Mouse (Mus musculus) kidney, postnatal 0 days (tissue): ENCODE data around the gene Sgf29. TPM values are rescaled to one million over a fixed set of nuclear protein-coding genes. Genes with fewer than 3 reads are reported as not detected.

Experiments
- ATAC-seq: fragments of 200-750 bp; cut with Nextera tagmentation; replicated peaks from 2 replicates; pipeline ENCODE4 v1.8.0; 2017; ENCODE audit warnings: low read depth, moderate number of reproducible peaks, moderate TSS enrichment, moderate library complexity; ENCODE audit not compliant: low FRiP score
- DNase-seq: peaks from one replicate; pipeline ENCODE4 v3.0.0-alpha.2; 2016; ENCODE audit warnings: low spot score
- H3K27ac ChIP-seq: fragments of 300-500 bp; sonication (generic); 2 replicates; pipeline ENCODE4 v1.5.1; 2014; ENCODE audit warnings: mild to moderate bottlenecking
- H3K27me3 ChIP-seq: fragments of 300-500 bp; sonication (generic); 2 replicates; pipeline ENCODE4 v1.6.1; 2014; ENCODE audit warnings: low read length, mixed read lengths; ENCODE audit not compliant: insufficient read depth
- H3K36me3 ChIP-seq: fragments of 300-500 bp; sonication (generic); 2 replicates; pipeline ENCODE4 v1.6.1; 2014; ENCODE audit warnings: low read length, mixed read lengths; ENCODE audit not compliant: insufficient read depth
- H3K4me1 ChIP-seq: fragments of 300-500 bp; sonication (generic); replicated peaks from 2 replicates; pipeline ENCODE4 v1.6.1; 2014; ENCODE audit warnings: antibody characterized with exemption, low read length, mixed read lengths; ENCODE audit not compliant: insufficient read depth
- H3K4me2 ChIP-seq: fragments of 300-500 bp; sonication (generic); 2 replicates; pipeline ENCODE4 v1.6.1; 2014; ENCODE audit warnings: mild to moderate bottlenecking, low read length, moderate library complexity, mixed read lengths
- H3K4me3 ChIP-seq: fragments of 300-500 bp; sonication (generic); replicated peaks from 2 replicates; pipeline ENCODE4 v1.5.1; 2014; ENCODE audit warnings: low read depth, low read length
- H3K9ac ChIP-seq: fragments of 300-500 bp; sonication (generic); 2 replicates; pipeline ENCODE4 v1.6.1; 2014; ENCODE audit warnings: low read depth, low read length
- H3K9me3 ChIP-seq: fragments of 300-500 bp; sonication (generic); replicated peaks from 2 replicates; pipeline ENCODE4 v1.6.1; 2016; ENCODE audit warnings: low read length, inconsistent platforms, mixed read lengths
- CTCF ChIP-seq: IDR thresholded peaks from 2 replicates; pipeline ENCODE4 v1.5.1; 2016; ENCODE audit warnings: antibody characterized with exemption, low read depth, mild to moderate bottlenecking, moderate library complexity
- WGBS: fragments of 180-500 bp; shearing (Covaris S2); extraction: QIAGEN DNeasy Blood & Tissue Kit; methylation state at CpG from one replicate; pipeline ENCODE4 v1.1.7; 2014; 5-methylcytosine and 5-hydroxymethylcytosine counted together
- polyA plus RNA-seq: library from polyadenylated mRNA; unstranded; fragments of >200 nt; fragmentation: Nextera tagmentation; extraction: Ambion mirVana; gene quantifications from 2 replicates; pipeline ENCODE4 v1.2.1, GENCODE M21; 2015

Gene Sgf29
- polyA plus RNA-seq, 1 experiment from 2014 or later: 38.6 TPM

DNA sequence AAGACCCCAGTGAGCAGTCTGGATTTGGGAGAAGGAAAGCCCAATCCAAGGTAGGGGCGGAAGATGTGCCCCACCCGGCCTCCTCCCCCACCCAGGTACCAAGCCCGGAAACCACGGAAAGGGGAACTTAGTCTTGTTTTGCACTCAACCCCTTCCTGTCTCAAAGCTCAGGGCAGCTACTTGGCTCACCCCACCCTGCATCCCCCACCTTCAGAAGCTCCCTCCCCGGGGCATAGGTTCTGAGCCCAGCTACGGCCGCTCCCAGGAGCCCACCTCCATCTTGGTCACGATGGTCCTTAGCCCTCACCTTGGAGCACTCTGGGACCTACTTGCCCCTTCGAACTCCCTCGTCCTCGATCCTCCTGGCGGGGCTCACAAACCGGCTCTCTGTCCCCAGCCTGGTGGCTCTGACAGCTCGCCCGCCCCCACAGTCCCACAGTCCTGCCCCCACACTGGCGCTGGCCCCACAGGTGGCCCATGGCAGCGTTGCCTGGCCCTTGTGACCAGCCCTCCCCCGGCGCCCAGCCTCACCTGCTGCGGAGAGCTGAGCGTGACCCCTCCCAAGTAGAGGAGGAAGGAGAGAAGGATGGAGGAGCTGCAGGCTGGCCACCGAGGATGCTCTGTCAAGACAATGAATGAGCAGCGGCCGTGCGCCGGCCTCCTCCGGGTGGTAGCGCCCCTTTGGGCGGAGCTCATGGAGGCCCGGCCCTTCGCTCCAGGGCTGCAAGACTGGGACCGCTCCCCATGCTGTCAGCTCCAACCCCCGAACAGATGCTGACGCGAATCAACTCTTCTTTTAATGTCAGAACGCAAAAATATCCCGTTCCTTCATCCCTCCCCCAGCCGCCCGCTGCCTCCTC lies 55.2 kb downstream of the Sgf29 start:
- DNase-seq (peak; percentile 72), ATAC-seq (peak; percentile 25; the same call in 1 of the 2 replicates)
- Histone ChIP-seq H3K4me1 (peaks cover 9% of the 10 kb centered on the region), H3K9ac (peak overlapping the region; percentile 32; the same call in 1 of the 2 replicates), H3K4me3 (peak overlapping the region; percentile 35), H3K4me2 (peak overlapping the region; percentile 67), H3K36me3 (no peaks in the 10 kb centered on the region), H3K27me3 (no peaks in the 10 kb centered on the region; the same call in 1 of the 2 replicates), H3K27ac (no peak overlapping the region), H3K9me3 (no peaks in the 10 kb centered on the region)
- WGBS: 2% methylated on average over 39 of the region's 39 CpGs
- 0 out of 2 replicates have a peak, but pooled peaks have one; percentile 15 for TF ChIP-seq CTCF

DNA sequence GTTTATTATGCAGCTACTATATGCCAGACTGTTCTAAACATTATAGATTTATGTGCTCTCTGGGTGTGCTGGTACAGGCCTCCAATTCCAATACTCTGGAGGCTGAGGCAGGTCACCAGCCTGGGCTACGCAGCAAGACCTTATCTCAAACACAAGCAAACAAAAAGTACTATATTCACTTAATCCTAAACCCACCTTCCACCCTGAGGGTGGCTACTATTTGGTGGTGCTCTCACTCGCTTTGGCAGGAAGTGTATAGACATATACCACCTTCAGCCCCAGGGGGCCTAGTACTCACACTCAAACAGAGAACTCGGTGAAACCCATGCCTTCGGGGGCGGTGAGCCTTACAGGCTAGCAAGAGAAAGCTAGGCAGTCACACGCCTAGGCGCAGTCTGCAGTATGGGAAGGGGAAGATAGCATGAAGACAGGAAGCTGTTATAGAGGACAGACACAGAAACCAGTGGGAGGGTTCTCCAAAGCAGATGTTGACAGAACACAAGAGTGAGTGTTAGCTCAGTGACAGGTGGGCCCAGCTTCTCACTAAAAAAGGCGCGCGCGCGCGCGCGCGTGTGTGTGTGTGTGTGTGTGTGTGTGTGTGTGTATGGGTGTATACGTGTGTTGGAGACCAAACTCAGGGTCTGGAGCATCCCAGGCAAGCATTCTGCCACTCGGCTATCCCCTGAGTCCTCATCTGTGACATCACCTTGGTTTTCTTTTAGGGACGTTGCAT lies 58.5 kb downstream of the Sgf29 start, which contains the start of gene Coro1a:
TSS of gene Coro1a (minus strand) at position 346 of the 733 bp plus-strand sequence.
- DNase-seq (no peak), ATAC-seq (no peak)
- TF ChIP-seq CTCF: no peak
- Histone ChIP-seq H3K36me3 (no peaks in the 10 kb centered on the region), H3K9ac (no peak within 1 kb of the TSS), H3K4me3 (no peak within 1 kb of the TSS), H3K9me3 (no peaks in the 10 kb centered on the region), H3K27me3 (no peaks in the 10 kb centered on the region; the same call in 1 of the 2 replicates), H3K27ac (no peak within 1 kb of the TSS), H3K4me1 (peaks cover 5% of the 10 kb centered on the region), H3K4me2 (no peak within 1 kb of the TSS)
- 89% methylated on average over 19 of the region's 19 CpGs for WGBS

DNA sequence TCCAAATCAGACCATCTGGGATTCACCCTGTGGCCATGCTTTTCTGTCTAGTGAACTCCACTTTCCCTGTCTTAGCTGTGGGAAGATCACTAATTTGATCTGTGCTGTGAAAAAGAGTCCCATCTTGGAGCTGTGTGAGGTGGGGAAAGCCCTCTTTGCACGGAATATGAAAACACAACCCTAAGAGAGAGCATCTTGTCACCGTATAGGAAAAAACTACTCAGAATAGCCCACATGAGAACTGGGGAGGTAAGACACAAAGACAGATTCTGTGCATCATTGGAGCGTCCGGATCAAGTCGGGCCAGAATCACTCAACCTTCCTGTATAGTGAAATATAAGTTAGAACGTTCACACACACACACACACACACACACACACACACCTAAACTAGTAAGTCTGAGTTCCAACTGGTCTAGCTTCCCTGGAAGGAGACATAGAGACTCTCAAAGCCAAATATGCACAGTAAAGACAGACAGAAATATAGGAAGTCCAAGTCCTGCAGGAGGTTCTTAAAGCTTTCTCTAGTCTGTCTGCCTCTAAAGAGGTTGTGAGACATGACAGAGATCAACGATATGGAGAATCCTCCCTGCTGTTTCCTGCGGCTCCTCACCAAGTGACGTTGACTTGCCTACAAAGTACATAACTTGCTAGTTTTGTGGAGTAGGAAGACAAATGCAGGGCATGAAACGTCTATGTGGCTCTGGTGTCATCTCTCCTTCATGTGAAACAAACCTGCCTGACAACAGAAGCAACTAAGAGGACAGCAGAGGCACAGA lies 59.3 kb downstream of the Sgf29 start:
- Histone ChIP-seq H3K4me2 (no peak overlapping the region), H3K27me3 (no peaks in the 10 kb centered on the region; the same call in 1 of the 2 replicates), H3K9ac (no peak overlapping the region), H3K9me3 (no peaks in the 10 kb centered on the region), H3K36me3 (no peaks in the 10 kb centered on the region), H3K4me3 (no peak overlapping the region), H3K4me1 (peaks cover 5% of the 10 kb centered on the region), H3K27ac (no peak overlapping the region)
- DNase-seq (no peak), ATAC-seq (no peak)
- TF ChIP-seq CTCF: no peak
- 84% methylated on average over 10 of the region's 10 CpGs for WGBS

DNA sequence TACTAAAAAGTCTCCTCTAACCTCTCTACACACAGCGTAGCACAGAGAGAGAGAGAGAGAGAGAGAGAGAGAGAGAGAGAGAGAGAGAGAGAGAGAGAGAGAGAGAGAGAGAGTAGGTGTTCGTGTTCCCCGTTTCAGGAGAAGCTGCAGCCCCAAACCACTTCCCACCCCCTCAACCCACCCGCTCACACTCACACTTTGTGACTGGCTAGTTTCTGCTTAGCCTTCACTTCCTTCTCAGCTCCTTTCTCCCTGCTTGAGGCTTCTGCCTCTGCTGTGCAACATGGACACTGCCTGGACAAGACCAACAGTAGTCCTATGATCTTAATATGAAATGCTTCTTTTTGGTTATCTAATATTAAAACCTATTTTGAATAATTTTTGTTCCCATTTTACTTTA lies 61.2 kb downstream of the Sgf29 start:
- no peaks in the 10 kb centered on the region for H3K27me3 ChIP-seq
- H3K4me2 ChIP-seq: no peak overlapping the region
- H3K27ac ChIP-seq: no peak overlapping the region
- H3K4me1 ChIP-seq: no peaks in the 10 kb centered on the region
- no peaks in the 10 kb centered on the region for H3K9me3 ChIP-seq
- no peaks in the 10 kb centered on the region for H3K36me3 ChIP-seq
- H3K9ac ChIP-seq: no peak overlapping the region
- 68% methylated on average over 4 of the region's 4 CpGs for WGBS
- no peak overlapping the region for H3K4me3 ChIP-seq
- TF ChIP-seq CTCF: no peak
- DNase-seq: no peak
- no peak for ATAC-seq

DNA sequence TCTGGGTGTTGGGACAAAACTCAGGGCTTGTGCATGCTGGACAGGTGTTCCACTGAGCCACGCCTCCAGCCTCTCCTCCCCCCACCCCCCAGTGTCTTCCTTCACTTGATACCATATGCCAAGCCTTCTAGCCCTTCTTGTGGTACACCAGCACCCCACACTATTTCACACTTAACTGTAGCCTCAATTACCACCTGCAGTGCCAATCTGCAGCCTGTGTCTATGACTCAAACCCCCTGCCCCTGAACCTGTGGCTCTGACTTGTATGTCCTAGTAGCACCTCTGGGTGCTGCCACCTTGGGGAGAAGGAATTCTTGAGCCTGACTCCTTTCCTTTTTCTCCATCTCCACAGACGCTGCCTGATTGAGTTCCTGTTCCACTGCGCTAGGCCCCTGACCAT lies 62.8 kb downstream of the Sgf29 start:
- no peak overlapping the region for H3K4me3 ChIP-seq
- H3K9ac ChIP-seq: no peak overlapping the region
- no peaks in the 10 kb centered on the region for H3K9me3 ChIP-seq
- WGBS: 78% methylated on average over 3 of the region's 3 CpGs
- H3K27me3 ChIP-seq: no peaks in the 10 kb centered on the region
- no peaks in the 10 kb centered on the region for H3K4me1 ChIP-seq
- DNase-seq: no peak
- H3K27ac ChIP-seq: no peak overlapping the region
- no peak for TF ChIP-seq CTCF
- no peak overlapping the region for H3K4me2 ChIP-seq
- no peaks in the 10 kb centered on the region for H3K36me3 ChIP-seq
- ATAC-seq: no peak

GRCm38 (mm10) chr7:126715679-126716078 lies 66.6 kb downstream of the Sgf29 start:
- Histone ChIP-seq H3K27me3 (no peaks in the 10 kb centered on the region), H3K9me3 (no peaks in the 10 kb centered on the region), H3K27ac (no peak overlapping the region), H3K4me2 (no peak overlapping the region), H3K36me3 (no peaks in the 10 kb centered on the region), H3K4me1 (no peaks in the 10 kb centered on the region), H3K4me3 (no peak overlapping the region), H3K9ac (no peak overlapping the region)
- no peak for TF ChIP-seq CTCF
- 77% methylated on average over 4 of the region's 4 CpGs for WGBS
- DNase-seq: no peak
- ATAC-seq: no peak
